Mouse (Mus musculus) thymus, postnatal 10 days (tissue): ENCODE data around the gene D330020A13Rik.
"Not testable (repeated sequence)": the region's sequence is repeated elsewhere in the genome, so short reads cannot be mapped to it uniquely, and the experiment has no call there.

Experiments
- DNase-seq, 2 experiments: peaks; one replicate each; pipeline ENCODE4 v3.0.0; 2021; ENCODE audit warnings: low spot score in 2 of 2

D330020A13Rik gene

DNA sequence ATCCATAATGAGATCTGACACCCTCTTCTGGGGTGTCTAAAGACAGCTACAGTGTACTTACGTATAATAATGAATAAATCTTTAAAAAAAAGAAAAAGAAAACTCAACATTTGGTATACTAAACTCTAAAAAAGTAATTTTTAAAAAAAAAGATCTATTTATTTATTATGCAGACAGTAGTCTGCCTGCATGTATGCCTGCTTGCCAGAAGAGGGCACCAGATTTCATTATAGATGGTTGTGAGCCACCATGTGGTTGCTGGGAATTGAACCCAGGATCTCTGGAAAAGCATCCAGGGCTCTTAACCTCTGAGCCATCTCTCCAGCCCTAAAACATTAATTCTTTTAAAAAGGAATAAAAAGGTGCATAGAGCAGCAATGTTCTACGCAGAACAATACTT, 2.4 kb downstream of the D330020A13Rik start:
- not testable (repeated sequence) for DNase-seq

DNA sequence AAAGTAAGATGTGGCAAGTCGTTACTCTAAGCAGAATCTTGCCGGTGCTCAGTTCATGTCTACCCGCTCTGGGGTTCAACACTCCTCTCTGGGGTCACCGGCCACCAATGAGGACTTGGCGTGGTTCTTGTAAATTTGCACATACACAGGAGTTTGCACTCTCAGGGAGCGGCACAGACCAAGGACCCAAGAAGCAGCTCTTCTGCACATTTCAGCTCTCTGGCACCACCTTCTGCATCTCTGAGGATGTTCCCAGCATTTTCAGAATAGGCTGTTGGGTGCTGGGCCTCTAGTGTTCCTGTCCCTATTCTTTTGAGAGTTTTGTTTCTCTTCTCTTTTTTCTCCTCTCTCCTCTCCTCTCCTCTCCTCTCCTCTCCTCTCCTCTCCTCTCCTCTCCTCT, 7.0 kb downstream of the D330020A13Rik start:
- peak in 1 of 2 experiments; percentile 38 for DNase-seq

DNA sequence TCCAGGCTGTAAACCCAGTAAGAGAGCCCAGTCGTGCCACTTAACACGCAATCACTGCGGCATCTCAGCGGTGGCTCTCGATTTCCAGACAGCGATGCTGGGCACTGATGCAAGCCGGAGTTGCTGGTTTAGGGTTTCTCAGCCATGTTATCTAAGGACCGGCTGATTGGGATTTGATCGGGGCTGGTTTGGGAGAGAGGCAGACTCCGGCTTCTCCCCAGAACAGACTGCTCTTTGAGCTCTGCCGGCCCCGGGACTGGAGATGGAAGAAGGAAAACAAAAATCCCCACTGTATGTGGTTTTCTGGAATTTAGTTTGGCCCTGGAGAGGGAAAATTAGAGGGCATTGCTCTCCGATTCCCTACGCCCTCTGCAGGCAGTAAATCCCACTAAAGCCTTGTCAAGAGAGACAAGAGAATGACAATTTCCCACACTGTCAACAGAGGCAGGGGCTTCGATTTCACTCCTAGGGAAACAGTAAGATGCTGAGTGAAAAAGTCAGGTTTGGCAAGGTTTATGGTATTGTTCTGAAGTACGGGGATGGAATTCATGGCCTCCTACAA, 8.7 kb downstream of the D330020A13Rik start:
- no peak for DNase-seq

DNA sequence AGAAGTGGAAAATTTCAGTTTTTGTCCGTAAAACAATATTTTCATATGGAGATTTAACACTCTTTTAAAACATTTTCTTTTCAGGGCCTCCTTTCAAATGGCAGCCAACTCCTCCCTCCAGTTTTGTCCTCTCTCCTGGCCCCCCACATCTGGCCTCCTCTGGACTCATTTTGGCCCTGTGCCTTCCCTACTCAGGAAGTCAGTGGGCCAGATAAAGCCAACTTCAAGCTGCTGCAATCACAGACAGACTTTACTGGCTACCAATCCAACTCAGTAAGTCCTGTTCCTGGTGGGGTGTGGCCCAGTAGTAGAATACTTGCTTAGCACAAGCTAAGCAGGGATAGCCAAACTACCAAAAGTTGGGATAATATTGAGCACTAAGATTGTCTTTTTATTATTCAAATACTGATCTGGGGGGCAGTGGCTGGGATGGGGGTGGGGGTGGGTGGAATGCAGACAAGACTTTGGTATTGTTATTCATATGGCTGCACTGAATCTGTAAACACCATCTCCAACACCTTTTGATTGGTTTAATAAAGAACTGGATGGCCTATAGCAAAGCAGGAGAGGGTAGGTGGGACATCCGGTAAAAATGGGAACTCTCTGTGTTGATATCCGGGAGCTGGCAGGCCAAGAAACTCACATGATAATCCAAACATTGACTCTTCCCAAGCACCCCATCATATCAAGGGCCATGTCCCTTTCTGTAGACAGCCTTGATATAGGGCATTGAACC, 12.9 kb downstream of the D330020A13Rik start:
- no peak for DNase-seq

DNA sequence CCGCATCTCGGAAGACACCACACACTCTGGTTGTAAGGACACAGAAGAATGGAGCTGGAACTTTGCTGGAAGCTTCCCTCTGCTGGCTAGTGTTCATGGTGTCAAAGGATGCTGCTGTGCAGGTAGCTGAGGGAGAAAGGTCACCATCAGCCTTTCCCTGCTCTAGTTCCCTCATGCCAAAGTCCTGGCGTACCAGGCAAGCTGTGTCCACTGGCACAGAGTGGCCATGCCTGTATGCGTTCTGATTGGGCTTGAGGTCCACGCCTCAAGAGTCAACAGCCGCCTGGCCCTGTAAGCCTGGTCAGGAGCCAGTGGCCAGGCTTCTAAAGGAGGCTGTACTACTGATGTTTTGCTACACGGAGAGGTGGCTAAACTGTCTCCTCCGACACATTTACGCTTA, 15.2 kb downstream of the D330020A13Rik start:
- no peak for DNase-seq

DNA sequence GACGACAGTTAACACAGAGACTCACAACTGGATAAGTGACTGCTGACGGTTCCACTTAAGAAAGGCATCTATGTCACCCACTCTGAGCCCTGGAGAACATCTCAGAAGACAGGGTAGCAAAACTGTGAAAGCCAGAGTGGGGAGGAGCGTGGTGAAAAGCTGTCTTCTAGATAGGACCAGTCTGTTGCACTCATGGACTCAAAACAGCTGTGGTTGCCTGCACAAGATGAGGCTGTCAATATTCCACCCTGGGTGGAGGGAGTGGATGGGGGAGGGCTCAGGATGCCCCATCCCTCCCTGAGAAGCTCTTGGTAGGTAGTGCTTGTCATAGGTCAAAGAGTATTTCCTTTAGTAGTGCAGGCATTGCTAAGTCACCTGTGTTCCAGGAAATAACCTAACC, 15.6 kb downstream of the D330020A13Rik start:
- no peak for DNase-seq

DNA sequence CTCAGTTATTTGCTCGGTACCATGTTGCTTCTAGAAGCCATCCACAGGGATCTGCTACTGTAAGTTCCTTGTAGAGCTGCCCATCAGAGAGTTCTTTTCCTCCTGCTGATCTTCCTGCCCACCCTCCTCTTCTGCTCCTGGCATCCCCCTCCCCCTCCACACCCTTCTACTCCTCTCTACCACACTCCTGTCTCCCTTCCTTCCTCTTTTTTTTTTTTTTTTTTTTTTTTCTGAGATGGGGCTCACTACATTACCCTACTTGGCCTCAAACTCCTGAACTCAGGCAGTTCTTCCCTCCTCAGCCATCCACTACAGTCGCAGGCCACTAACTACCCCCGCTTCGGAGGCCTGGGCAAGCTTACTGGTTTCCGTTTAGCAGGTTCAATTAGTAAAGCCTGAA, 18.3 kb downstream of the D330020A13Rik start:
- no peak for DNase-seq

DNA sequence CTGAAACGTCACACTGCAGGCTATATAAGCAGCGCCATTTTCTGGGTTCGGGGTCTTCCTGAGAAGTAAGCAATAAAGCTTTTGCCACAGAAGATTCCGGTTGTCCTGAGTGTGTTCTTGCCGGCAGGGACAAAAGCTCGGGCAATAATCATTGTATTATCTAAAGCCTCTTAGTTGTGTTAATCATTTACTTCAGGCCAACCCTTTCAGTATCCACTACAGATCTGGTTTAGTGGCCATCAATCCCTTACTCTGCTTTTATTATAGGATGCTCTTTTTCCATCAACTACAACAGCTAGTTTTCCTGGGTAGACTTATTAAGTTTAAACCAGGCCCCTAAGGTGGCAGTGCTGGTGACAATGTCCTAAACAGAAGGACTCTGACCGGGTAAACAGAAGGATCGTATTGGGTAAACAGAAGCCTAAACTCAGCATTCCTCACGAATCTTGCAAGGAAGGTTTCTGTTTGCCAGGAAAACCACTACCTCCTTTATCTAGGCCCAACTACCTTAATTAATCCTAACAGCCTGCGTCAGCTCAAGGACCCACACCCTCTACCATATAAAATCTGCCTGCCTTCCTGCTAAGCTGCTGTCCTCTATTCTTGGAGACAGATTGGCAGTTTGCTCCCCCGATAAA, 24.3 kb downstream of the D330020A13Rik start:
- no peak for DNase-seq

DNA sequence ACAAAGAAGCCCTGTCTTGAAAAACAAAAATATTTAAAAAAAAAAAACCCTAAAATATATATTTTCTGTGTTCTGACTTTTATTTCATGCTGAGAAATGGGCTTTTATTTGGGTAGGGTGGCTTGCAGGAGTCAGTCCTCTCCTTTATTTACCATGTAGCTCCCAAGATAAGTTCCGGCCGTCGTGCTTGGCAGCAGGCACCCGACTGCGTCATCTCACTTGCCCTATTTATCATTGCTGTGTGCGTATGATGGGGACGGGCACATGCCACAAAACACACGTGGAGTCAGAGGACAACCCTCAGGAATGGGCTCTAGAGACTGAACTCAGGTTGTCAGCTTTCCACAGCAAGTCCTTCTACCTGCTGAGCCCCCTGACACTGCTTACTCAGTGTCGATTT, 25.0 kb downstream of the D330020A13Rik start:
- no peak for DNase-seq

DNA sequence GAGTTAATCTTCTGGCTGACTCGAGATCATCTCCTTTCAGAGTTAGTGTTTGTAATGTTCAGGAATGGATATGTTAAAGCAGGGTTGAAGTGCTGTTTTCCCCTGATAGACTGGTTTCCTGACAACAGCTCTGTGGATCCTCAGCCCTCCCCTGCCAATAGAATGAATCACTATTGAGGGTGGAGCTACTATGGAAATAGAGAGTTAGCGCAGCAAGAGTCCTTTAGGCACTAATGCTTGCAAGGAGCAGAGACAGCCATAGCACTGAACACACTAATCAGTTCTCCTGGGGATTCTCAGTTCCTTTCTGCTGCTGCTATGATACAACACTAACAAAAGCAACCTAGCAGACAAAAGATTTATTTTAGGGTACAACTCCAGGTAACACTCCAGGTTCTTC, 26.2 kb downstream of the D330020A13Rik start:
- DNase-seq, result no peak

DNA sequence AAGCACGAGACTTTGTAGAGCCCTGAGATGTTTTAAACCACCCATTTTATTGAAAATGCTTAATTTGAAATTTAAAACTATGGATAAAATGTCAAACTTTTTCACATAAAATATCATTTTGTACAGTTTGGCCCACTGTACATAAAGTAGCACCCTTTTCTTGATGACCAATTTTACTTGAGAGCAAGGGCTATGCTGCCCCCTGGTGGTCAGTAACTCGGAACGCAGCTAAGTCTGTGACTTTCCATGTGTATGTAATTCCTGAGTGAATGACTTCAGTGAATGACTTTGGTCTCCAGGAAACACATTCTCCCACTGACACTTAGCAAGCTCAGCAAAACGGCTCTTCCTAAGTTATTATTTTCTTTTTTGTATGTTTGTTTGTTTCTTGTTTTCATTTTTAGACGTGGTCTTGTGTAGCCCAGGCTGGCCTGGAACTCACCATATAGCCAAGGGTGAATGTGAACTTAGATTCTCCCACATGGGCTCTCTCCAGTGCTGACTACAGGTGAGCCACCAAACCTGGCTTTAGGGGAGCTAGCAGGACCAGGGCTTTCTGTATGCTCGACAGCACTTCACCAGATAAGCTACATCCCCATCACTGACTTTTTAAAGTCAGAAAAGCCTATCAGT, 30.2 kb downstream of the D330020A13Rik start:
- DNase-seq, result peak; percentile 9 to 63

DNA sequence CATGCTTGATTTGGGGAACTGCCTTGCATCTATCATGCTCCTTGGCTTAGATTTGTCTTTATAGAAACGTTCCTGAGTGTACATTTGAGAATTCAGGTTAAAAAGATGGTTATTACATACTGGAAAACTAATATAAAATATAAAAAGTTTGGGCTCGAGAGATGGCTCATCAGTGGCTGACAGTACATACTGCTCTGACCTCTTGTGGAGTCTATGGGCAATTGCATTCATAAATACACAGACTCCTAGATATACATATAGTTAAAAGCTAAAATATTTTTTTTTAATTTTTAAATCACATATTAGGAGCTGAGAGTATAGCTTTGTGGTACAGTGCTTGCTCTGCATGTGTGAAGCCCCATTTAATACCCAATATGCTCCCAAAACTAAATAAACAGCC, 38.2 kb downstream of the D330020A13Rik start:
- DNase-seq, result no peak

DNA sequence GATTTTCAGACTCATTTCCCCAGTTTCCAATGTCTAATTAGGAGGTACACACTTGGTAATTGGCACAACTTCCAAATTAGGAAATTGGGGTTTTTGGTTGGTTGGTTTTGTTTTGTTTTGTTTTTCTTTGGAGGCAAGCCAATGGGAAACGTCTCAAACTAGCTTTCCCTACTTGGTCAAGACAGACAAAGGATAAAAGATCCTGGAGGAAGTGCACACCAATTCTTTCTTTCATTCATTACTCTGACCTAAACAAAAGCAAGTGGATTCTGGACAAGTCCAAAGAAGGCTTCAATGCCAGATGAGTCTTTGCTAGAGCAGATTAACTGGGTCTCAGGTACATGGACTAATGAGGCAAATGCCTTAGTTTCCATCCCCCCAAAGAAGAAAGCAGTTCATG, 49.8 kb downstream of the D330020A13Rik start:
- no peak for DNase-seq
